Mouse (Mus musculus): ENCODE data around the gene Sardh. TPM values are rescaled to one million over a fixed set of nuclear protein-coding genes. Genes with fewer than 3 reads are reported as not detected.

Sardh gene
- polyA plus RNA-seq, 1 experiment from 2014 or later = 6.3 TPM

DNA sequence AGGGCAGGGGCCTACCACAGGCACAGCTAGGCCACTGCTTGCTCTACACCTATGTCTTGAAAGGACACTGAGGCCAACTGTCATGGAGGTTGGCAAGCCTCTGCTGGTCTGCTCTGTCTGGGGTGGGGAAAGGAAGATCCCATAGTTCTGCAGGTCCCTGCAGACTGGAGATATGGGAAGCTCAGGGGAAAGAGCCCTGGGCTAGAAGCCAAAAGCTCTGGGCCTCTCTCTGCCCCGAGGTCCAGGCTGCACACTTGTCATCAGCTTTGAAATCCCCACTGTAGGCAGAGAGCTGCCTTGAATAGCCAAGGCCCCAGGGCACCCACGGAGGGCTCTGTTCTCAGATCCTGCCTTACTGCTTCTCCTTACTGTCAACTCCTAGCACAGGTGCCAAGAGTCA, 20.2 kb upstream of the Sardh start:
- DNase-seq (ENCODE audit: low spot score) = no peak
- no peak overlapping the region for H3K9ac ChIP-seq
- 0 out of 2 replicates have a peak, but pooled peaks cover 4% of the 10 kb centered on the region for H3K9me3 ChIP-seq (ENCODE audit: control insufficient read depth, low read length)
- peaks cover 73% of the 10 kb centered on the region for H3K36me3 ChIP-seq (replicated peaks; ENCODE audit: control insufficient read depth, insufficient read depth)
- WGBS = 63% methylated on average over 2 of the region's 2 CpGs
- no peak for ATAC-seq (ENCODE audit: low FRiP score)
- H3K4me2 ChIP-seq (replicated peaks) = no peak overlapping the region
- H3K27me3 ChIP-seq (ENCODE audit: control insufficient read depth, insufficient read depth, low read length) = no peaks in the 10 kb centered on the region
- no peaks in the 10 kb centered on the region for H3K4me1 ChIP-seq (replicated peaks; ENCODE audit: control insufficient read depth, insufficient read depth, low read length)
- H3K4me3 ChIP-seq (replicated peaks; ENCODE audit: low read length) = no peak overlapping the region
- H3K27ac ChIP-seq = no peak overlapping the region

DNA sequence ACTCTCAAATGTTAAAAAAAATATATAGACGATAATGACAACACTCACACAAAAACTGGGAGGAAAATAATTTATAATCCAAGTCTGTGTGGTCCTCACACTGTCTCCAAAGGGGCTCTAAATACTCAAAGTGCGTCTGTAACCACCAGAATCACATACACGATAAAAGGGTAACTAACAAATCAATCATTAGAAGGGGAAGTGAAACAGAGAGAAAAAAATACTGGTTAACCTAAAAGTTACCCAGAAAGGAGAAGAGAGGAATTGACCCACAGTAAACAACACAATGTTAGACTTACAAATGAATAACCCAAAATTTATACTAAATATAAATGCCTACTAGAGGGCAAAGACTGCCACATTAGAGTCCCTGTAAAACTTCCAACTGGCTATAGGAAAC, 17.7 kb upstream of the Sardh start:
- Histone ChIP-seq H3K27ac (no peak overlapping the region), H3K27me3 (ENCODE audit: control insufficient read depth, insufficient read depth, low read length) (no peaks in the 10 kb centered on the region), H3K36me3 (replicated peaks; ENCODE audit: control insufficient read depth, insufficient read depth) (peaks cover 79% of the 10 kb centered on the region), H3K4me2 (replicated peaks) (no peak overlapping the region), H3K4me1 (replicated peaks; ENCODE audit: control insufficient read depth, insufficient read depth, low read length) (no peaks in the 10 kb centered on the region), H3K4me3 (replicated peaks; ENCODE audit: low read length) (no peak overlapping the region), H3K9ac (no peak overlapping the region), H3K9me3 (ENCODE audit: control insufficient read depth, low read length) (0 out of 2 replicates have a peak, but pooled peaks cover 1% of the 10 kb centered on the region)
- ATAC-seq (ENCODE audit: low FRiP score) (no peak), DNase-seq (ENCODE audit: low spot score) (no peak)
- 92% methylated on average over 3 of the region's 3 CpGs for WGBS

DNA sequence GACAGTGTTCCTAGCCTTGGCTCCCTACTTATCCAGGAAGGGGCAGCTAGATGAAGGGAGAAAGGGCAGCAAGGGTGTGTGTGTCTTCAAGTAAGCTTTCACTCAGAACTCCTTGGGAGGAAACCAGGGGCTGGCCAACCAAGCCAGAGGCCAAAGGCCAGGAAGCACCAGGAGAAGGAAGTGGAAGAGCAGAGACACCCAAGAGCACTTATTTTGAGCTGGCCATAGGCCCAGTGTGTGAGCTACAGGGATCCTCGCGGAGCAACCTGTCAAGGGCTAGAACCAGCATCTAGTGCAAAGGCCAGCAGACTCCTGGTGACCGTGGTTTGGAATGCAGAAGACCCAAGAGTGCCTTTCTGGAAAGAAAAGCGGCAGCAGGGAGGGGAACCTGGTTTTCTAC, 14.8 kb upstream of the Sardh start:
- DNase-seq (ENCODE audit: low spot score) (no peak), ATAC-seq (ENCODE audit: low FRiP score) (no peak)
- no peaks in the 10 kb centered on the region for H3K4me1 ChIP-seq (replicated peaks; ENCODE audit: control insufficient read depth, insufficient read depth, low read length)
- H3K9me3 ChIP-seq (ENCODE audit: control insufficient read depth, low read length) = peaks cover 7% of the 10 kb centered on the region; the same call in 1 of the 2 replicates
- 89% methylated on average over 4 of the region's 4 CpGs for WGBS
- H3K4me2 ChIP-seq (replicated peaks) = no peak overlapping the region
- no peak overlapping the region for H3K27ac ChIP-seq
- no peak overlapping the region for H3K9ac ChIP-seq
- H3K27me3 ChIP-seq (ENCODE audit: control insufficient read depth, insufficient read depth, low read length) = no peaks in the 10 kb centered on the region
- peaks cover 51% of the 10 kb centered on the region for H3K36me3 ChIP-seq (replicated peaks; ENCODE audit: control insufficient read depth, insufficient read depth)
- H3K4me3 ChIP-seq (replicated peaks; ENCODE audit: low read length) = no peak overlapping the region

DNA sequence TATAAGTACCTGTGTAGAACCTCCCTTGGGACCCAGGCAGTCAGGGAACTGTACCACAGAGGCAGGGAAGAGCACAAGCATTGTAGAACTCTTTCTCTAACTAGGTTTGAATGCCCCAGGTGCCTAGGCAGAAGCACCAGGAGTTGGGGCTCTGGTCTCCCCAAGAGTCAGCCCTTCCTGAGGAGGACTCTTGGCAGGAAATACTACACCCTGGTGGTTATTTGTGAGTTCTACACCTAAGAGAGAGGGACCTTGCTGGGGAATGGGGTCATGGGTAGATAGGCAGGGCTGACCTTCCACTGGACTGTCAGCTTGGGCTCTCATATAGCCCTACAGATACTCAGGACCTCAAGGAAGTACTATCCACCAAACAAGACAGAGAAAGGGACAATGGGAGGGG, 3.3 kb upstream of the Sardh start:
- Histone ChIP-seq H3K9me3 (ENCODE audit: control insufficient read depth, low read length) (no peaks in the 10 kb centered on the region), H3K36me3 (replicated peaks; ENCODE audit: control insufficient read depth, insufficient read depth) (no peaks in the 10 kb centered on the region), H3K27ac (no peak overlapping the region), H3K9ac (no peak overlapping the region), H3K4me3 (replicated peaks; ENCODE audit: low read length) (no peak overlapping the region), H3K4me1 (replicated peaks; ENCODE audit: control insufficient read depth, insufficient read depth, low read length) (0 out of 2 replicates have a peak, but pooled peaks cover 3% of the 10 kb centered on the region), H3K27me3 (ENCODE audit: control insufficient read depth, insufficient read depth, low read length) (no peaks in the 10 kb centered on the region), H3K4me2 (replicated peaks) (no peak overlapping the region)
- DNase-seq (ENCODE audit: low spot score) (no peak), ATAC-seq (ENCODE audit: low FRiP score) (no peak)

DNA sequence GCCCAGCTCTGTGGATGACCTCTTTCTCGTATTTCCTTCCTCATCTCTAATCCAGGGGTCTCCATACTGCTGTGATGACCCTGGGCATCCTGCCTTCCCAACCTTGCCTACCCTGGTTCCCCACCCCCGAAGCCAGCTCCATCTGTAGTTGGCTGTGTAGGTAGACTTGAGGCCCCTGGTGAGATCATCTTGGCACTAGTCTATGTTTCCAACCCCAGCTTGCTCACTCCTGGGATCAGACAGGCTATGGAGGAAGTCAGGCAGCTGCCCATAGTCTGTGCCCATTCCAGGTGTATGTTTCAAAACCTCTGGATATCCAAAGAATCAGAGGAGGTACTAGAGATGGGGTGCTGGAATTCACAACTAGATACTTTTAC, 662 bp downstream of the Sardh start:
- no peak overlapping the region for H3K4me2 ChIP-seq (replicated peaks)
- H3K4me3 ChIP-seq (replicated peaks; ENCODE audit: low read length) = no peak overlapping the region
- H3K27ac ChIP-seq = no peak overlapping the region
- no peaks in the 10 kb centered on the region for H3K9me3 ChIP-seq (ENCODE audit: control insufficient read depth, low read length)
- DNase-seq (ENCODE audit: low spot score) = no peak
- no peak overlapping the region for H3K9ac ChIP-seq
- no peak for ATAC-seq (ENCODE audit: low FRiP score)
- no peaks in the 10 kb centered on the region; the same call in 1 of the 2 replicates for H3K4me1 ChIP-seq (replicated peaks; ENCODE audit: control insufficient read depth, insufficient read depth, low read length)
- H3K27me3 ChIP-seq (ENCODE audit: control insufficient read depth, insufficient read depth, low read length) = no peaks in the 10 kb centered on the region
- WGBS = 67% methylated on average over 2 of the region's 2 CpGs
- H3K36me3 ChIP-seq (replicated peaks; ENCODE audit: control insufficient read depth, insufficient read depth) = no peaks in the 10 kb centered on the region

DNA sequence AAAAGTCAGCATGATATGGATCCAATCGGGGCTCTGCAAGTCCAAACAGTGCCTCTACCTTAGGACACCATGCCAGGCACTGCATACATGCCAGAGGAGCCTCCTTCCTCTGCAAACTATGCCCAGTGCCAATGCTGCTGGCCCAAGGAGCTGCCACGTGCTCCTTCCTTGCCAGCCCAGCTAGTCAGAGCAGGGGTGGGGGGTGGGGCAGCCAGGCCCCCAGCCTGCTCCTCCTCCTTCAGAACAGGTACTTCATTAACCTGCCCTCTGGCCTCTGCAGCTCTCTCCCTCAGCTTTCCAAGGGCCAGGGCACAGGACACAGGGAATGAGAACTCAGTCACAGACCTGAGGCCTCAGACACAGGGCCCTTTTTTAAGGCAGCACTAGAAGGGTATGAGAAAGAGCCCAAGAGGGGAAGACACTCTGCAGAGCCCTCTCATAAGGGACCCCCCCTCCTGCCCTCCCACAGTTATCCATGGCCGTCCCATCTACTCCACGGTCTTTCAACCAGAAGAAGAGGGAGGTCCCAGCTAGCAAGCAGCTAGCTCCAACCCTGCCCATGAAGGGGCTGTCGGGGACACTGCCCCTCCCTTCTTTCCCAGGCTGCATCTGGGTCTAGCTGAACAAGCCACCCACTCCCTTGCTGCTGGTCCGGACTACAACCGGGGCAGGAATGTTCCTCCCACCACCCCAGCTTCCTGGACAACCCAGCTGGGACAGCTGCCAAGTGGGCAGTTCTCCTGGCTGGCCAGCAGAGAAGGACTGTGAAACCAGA, 1.2 kb downstream of the Sardh start:
- H3K27ac ChIP-seq = 0 out of 2 replicates have a peak overlapping the region, but pooled peaks have one; percentile 20
- peak overlapping the region; percentile 31; the same call in 1 of the 2 replicates for H3K4me2 ChIP-seq (replicated peaks)

DNA sequence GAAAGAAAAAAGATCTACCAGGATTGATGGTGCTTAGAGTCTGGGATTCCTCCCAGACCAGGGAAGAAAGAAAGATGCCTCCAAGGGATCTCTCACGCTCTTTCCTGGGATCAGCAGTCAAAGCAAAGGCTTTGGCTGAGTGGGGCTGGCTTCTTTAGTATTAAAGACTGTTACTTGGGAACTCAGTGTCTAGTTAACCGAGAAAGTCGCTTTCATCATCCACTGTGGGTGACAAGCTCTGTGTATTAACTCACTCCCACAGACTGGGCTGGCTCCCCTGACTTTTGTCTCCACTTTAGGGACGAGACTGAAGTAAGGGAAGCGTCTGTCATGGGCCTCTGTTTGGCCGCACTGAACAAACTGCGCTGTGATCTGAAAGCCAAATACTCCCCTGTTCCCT, 2.2 kb downstream of the Sardh start:
- no peak overlapping the region for H3K4me3 ChIP-seq (replicated peaks; ENCODE audit: low read length)
- no peak overlapping the region for H3K9ac ChIP-seq
- DNase-seq (ENCODE audit: low spot score) (no peak), ATAC-seq (ENCODE audit: low FRiP score) (no peak)
- 69% methylated on average over 7 of the region's 7 CpGs for WGBS
- H3K27ac ChIP-seq = no peak overlapping the region
- no peaks in the 10 kb centered on the region; the same call in 1 of the 2 replicates for H3K4me1 ChIP-seq (replicated peaks; ENCODE audit: control insufficient read depth, insufficient read depth, low read length)
- H3K4me2 ChIP-seq (replicated peaks) = no peak overlapping the region
- H3K9me3 ChIP-seq (ENCODE audit: control insufficient read depth, low read length) = no peaks in the 10 kb centered on the region
- no peaks in the 10 kb centered on the region for H3K36me3 ChIP-seq (replicated peaks; ENCODE audit: control insufficient read depth, insufficient read depth)
- H3K27me3 ChIP-seq (ENCODE audit: control insufficient read depth, insufficient read depth, low read length) = no peaks in the 10 kb centered on the region

More for the DNA sequence above, 1.2 kb downstream of the Sardh start:
- ATAC-seq (ENCODE audit: low FRiP score) (peak; percentile 66; the same call in 1 of the 2 replicates), DNase-seq (ENCODE audit: low spot score) (peak; percentile 61)
- WGBS = 26% methylated on average over 7 of the region's 7 CpGs
- H3K4me1 ChIP-seq (replicated peaks; ENCODE audit: control insufficient read depth, insufficient read depth, low read length) = no peaks in the 10 kb centered on the region; the same call in 1 of the 2 replicates
- H3K27me3 ChIP-seq (ENCODE audit: control insufficient read depth, insufficient read depth, low read length) = no peaks in the 10 kb centered on the region
- H3K4me3 ChIP-seq (replicated peaks; ENCODE audit: low read length) = no peak overlapping the region
- H3K9ac ChIP-seq = no peak overlapping the region
- H3K36me3 ChIP-seq (replicated peaks; ENCODE audit: control insufficient read depth, insufficient read depth) = no peaks in the 10 kb centered on the region
- H3K9me3 ChIP-seq (ENCODE audit: control insufficient read depth, low read length) = no peaks in the 10 kb centered on the region

DNA sequence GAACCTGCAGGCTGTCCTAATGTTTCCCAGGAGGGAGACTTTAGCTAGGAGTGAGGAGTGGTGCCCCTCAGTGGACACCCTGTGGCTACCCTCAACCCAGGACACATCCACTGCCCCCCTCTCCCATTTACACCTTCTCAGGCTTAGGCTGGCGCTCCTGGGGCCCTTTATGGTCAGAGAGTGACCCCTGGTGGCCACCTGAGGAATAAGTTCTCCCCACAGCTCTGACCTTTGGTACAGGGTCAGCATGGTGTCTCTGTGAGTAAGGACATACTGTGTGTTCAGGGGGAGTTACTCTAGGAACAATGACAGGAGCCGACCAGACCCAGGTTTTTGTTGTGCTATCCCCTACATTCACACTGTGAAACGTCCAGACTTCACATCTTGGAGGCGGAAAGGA, 10.8 kb downstream of the Sardh start:
- H3K4me1 ChIP-seq (replicated peaks; ENCODE audit: control insufficient read depth, insufficient read depth, low read length) = no peaks in the 10 kb centered on the region
- no peaks in the 10 kb centered on the region for H3K36me3 ChIP-seq (replicated peaks; ENCODE audit: control insufficient read depth, insufficient read depth)
- no peak overlapping the region for H3K4me2 ChIP-seq (replicated peaks)
- DNase-seq (ENCODE audit: low spot score) = peak; percentile 68
- no peak overlapping the region for H3K4me3 ChIP-seq (replicated peaks; ENCODE audit: low read length)
- no peak overlapping the region for H3K27ac ChIP-seq
- H3K9me3 ChIP-seq (ENCODE audit: control insufficient read depth, low read length) = no peaks in the 10 kb centered on the region
- WGBS = 24% methylated on average over 4 of the region's 4 CpGs
- H3K27me3 ChIP-seq (ENCODE audit: control insufficient read depth, insufficient read depth, low read length) = no peaks in the 10 kb centered on the region
- ATAC-seq (ENCODE audit: low FRiP score) = no peak
- H3K9ac ChIP-seq = no peak overlapping the region

DNA sequence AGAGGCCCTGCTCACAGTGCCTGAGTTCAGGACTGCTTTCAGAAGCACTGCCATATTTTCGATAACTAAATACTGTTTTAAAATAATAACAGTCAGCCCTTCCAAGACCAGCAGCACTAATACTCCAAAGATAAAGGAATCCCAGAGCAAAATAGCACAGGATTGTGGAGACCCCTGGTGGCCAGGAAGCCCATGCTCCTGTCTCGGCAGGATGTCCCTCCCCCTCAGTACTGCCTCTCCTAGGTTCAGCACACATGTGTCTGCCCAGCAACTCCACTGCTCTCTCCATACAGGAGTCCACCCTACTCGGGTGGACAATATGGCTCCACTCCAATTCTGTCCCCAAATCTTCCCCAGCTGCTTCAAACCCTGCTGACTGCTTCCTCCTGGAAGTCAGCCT, 12.4 kb downstream of the Sardh start:
- no peaks in the 10 kb centered on the region for H3K9me3 ChIP-seq (ENCODE audit: control insufficient read depth, low read length)
- peak; percentile 84 for DNase-seq (ENCODE audit: low spot score)
- ATAC-seq (ENCODE audit: low FRiP score) = no peak
- 32% methylated on average over 3 of the region's 3 CpGs for WGBS
- no peak overlapping the region for H3K4me3 ChIP-seq (replicated peaks; ENCODE audit: low read length)
- H3K27me3 ChIP-seq (ENCODE audit: control insufficient read depth, insufficient read depth, low read length) = no peaks in the 10 kb centered on the region
- H3K36me3 ChIP-seq (replicated peaks; ENCODE audit: control insufficient read depth, insufficient read depth) = no peaks in the 10 kb centered on the region
- H3K9ac ChIP-seq = no peak overlapping the region
- no peaks in the 10 kb centered on the region for H3K4me1 ChIP-seq (replicated peaks; ENCODE audit: control insufficient read depth, insufficient read depth, low read length)
- no peak overlapping the region for H3K4me2 ChIP-seq (replicated peaks)
- no peak overlapping the region for H3K27ac ChIP-seq

All from hindbrain, embryonic 14.5 days (tissue).